Mouse (Mus musculus): Measurements from ENCODE around the gene Celf2.

DNA sequence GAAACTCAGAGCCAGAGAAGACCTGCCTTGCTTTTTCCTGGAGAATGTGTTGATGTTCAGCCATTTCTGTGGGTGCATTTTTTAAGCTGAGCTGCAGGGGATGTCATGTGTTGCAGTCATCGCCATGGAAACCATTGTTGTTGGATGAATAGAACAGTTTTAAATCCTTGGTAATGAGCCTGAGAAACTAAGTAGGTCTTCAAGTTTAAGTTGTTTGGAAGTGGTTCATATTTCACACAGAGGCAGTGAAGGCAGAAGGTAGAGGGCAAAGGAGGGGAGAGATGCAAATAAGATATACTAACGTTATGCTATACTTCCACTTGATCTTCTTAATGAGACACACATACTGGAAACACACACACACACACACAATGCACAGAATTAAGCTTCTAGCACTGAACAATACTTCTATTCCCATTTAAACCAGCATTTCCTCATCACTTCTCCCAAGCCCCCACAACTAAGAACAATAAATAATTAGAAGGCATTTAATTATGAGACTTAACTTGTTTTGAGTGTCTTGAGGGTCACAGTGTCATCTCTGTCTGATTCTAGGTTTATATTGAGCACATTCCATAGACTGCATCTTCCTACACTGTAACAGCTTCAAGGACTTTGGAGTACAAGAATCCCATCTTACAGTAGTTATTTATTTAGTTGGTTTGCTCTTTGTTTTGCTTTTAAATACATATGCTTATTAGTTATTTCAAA, 199.1 kb downstream of the Celf2 start:
- no peak for TF ChIP-seq MAFK (IDR thresholded peaks at IDR 0.05; ENCODE audit: insufficient read depth, low read depth, low read length)
- TF ChIP-seq ZNF384 (IDR thresholded peaks at IDR 0.05; ENCODE audit: low read depth, low read length): no peak

Measured in ES-E14 (cell line).